Mouse (Mus musculus) kidney, postnatal 14 days (tissue): ENCODE measurements at regions not wholly inside any gene's neighbourhood (a gene's known extent, or its start where the extent isn't known, plus 50 kb on each side); places are given as distances from the start of the nearest gene placed in this dataset.

Experiments
- DNase-seq: peaks from one replicate; pipeline ENCODE4 v3.0.0; 2022; ENCODE audit warnings: mixed read lengths

GRCm38 (mm10) chr14:24956528-24957210, 469.7 kb downstream of the Rps24 start:
- DNase-seq: no peak

- DNase-seq: no peak
Observed at GRCm38 (mm10) chr14:24957392-24957791, 470.5 kb downstream of the Rps24 start.

GRCm38 (mm10) chr14:24958821-24959220, 471.9 kb downstream of the Rps24 start:
- DNase-seq: no peak

GRCm38 (mm10) chr14:24959401-24959800, 472.5 kb downstream of the Rps24 start:
- DNase-seq: no peak

- DNase-seq: no peak
Observed at GRCm38 (mm10) chr14:24960082-24960482, 473.2 kb downstream of the Rps24 start.

GRCm38 (mm10) chr14:24960875-24961274, 473.9 kb downstream of the Rps24 start:
- no peak for DNase-seq

- no peak for DNase-seq
Observed at GRCm38 (mm10) chr14:24961721-24962120, 474.8 kb downstream of the Rps24 start.

GRCm38 (mm10) chr14:24969584-24969983, 482.7 kb downstream of the Rps24 start:
- DNase-seq: no peak

- DNase-seq: no peak
Observed at GRCm38 (mm10) chr14:24972357-24972756, 485.4 kb downstream of the Rps24 start.

GRCm38 (mm10) chr14:24973039-24973438, 485.9 kb upstream of the Zmiz1 start:
- DNase-seq: no peak

GRCm38 (mm10) chr14:24973591-24973990, 485.4 kb upstream of the Zmiz1 start:
- DNase-seq: no peak

GRCm38 (mm10) chr14:24982489-24982888, 476.5 kb upstream of the Zmiz1 start:
- DNase-seq: no peak

- no peak for DNase-seq
Observed at GRCm38 (mm10) chr14:24983279-24983678, 475.7 kb upstream of the Zmiz1 start.

GRCm38 (mm10) chr14:24985806-24986359, 473.1 kb upstream of the Zmiz1 start:
- DNase-seq: no peak

GRCm38 (mm10) chr14:24986404-24986803, 472.6 kb upstream of the Zmiz1 start:
- no peak for DNase-seq

GRCm38 (mm10) chr14:24993751-24994658, 465.0 kb upstream of the Zmiz1 start:
- no peak for DNase-seq

- no peak for DNase-seq
Observed at GRCm38 (mm10) chr14:24995226-24995625, 463.8 kb upstream of the Zmiz1 start.

GRCm38 (mm10) chr14:24997786-24998509, 461.0 kb upstream of the Zmiz1 start:
- DNase-seq: peak; percentile 14

GRCm38 (mm10) chr14:24999008-24999572, 459.9 kb upstream of the Zmiz1 start:
- peak; percentile 33 for DNase-seq

- no peak for DNase-seq
Observed at GRCm38 (mm10) chr14:25005241-25005946, 453.6 kb upstream of the Zmiz1 start.

GRCm38 (mm10) chr14:25011926-25012325, 447.1 kb upstream of the Zmiz1 start:
- DNase-seq: no peak
